Mouse (Mus musculus) kidney, adult 18-20 months (tissue): ENCODE data around the gene Sp7.
A peak's percentile ranks its signal among the peaks of the same experiment; 100 is the strongest.

Source experiments
- DNase-seq: peaks from one replicate; pipeline ENCODE4 v3.0.0; 2021

Gene Sp7

GRCm38 (mm10) chr15:102366733-102367344 lies at the start of gene Sp7:
Sp7 (minus strand) TSS chr15:102367182.
- DNase-seq = no peak

- DNase-seq = no peak
Measured at GRCm38 (mm10) chr15:102413687-102414086, 46.7 kb upstream of the Sp7 start.

GRCm38 (mm10) chr15:102411077-102411476 lies 44.1 kb upstream of the Sp7 start:
- no peak for DNase-seq

GRCm38 (mm10) chr15:102409286-102409685 lies 42.3 kb upstream of the Sp7 start:
- no peak for DNase-seq

GRCm38 (mm10) chr15:102408558-102409130 lies 41.7 kb upstream of the Sp7 start:
- no peak for DNase-seq

GRCm38 (mm10) chr15:102407681-102408557 lies 40.9 kb upstream of the Sp7 start:
- DNase-seq = no peak

- DNase-seq = no peak
Measured at GRCm38 (mm10) chr15:102406912-102407580, 40.1 kb upstream of the Sp7 start.

- DNase-seq = peak; percentile 87
Measured at GRCm38 (mm10) chr15:102406196-102406911, 39.4 kb upstream of the Sp7 start.

GRCm38 (mm10) chr15:102405489-102406195 lies 38.7 kb upstream of the Sp7 start, which contains the start of gene Sp1:
Sp1 (plus strand) TSS chr15:102406143.
- DNase-seq = peak; percentile 96

- DNase-seq = peak; percentile 32
Measured at GRCm38 (mm10) chr15:102404608-102405488, 37.9 kb upstream of the Sp7 start.

- no peak for DNase-seq
Measured at GRCm38 (mm10) chr15:102402210-102402609, 35.2 kb upstream of the Sp7 start.

- DNase-seq = no peak
Measured at GRCm38 (mm10) chr15:102401278-102401677, 34.3 kb upstream of the Sp7 start.

- no peak for DNase-seq
Measured at GRCm38 (mm10) chr15:102400476-102401045, 33.6 kb upstream of the Sp7 start.

GRCm38 (mm10) chr15:102399229-102400221 lies 32.5 kb upstream of the Sp7 start:
- DNase-seq = peak; percentile 93

- no peak for DNase-seq
Measured at GRCm38 (mm10) chr15:102398629-102399028, 31.6 kb upstream of the Sp7 start.

- DNase-seq = no peak
Measured at GRCm38 (mm10) chr15:102395061-102395460, 28.1 kb upstream of the Sp7 start.

GRCm38 (mm10) chr15:102393584-102394014 lies 26.6 kb upstream of the Sp7 start:
- DNase-seq = no peak

- no peak for DNase-seq
Measured at GRCm38 (mm10) chr15:102392520-102392919, 25.5 kb upstream of the Sp7 start.

- no peak for DNase-seq
Measured at GRCm38 (mm10) chr15:102388942-102389341, 22.0 kb upstream of the Sp7 start.
